Mouse (Mus musculus) stomach, postnatal 0 days (tissue): ENCODE measurements at regions not wholly inside any gene's neighbourhood (a gene's known extent, or its start where the extent isn't known, plus 50 kb on each side); places are given as distances from the start of the nearest gene placed in this dataset.

ENCODE experiments used
- CTCF ChIP-seq: IDR thresholded peaks from 2 replicates; pipeline ENCODE4 v1.5.1; 2016; ENCODE audit warnings: antibody characterized with exemption, low read depth, mild to moderate bottlenecking, moderate library complexity
- EP300 ChIP-seq: optimal IDR thresholded peaks from 2 replicates; pipeline ENCODE3; 2016; ENCODE audit warnings: antibody characterized with exemption

- TF ChIP-seq CTCF, result no peak
- no peak for TF ChIP-seq EP300
These were observed 213.8 kb upstream of the Fbxl7 start for GRCm38 (mm10) chr15:27109130-27109529.
